Comparison of ENCODE assay signal across 12 mouse cellular contexts in genomic region chr12:56242803-56243202, GRCm38 (mm10).
"Had no signal": no experiment of that assay in that cellular context is flagged by ENCODE, and none has a peak within 500 bp of the region (broad histone marks: within the 10 kb centered on the region; RNA-seq: fewer than 3 reads in every experiment).

No protein-coding gene starts in this region.

- H3K4me1 ChIP-seq: kidney, embryonic 15.5 days; limb, embryonic 13.5 days; liver, embryonic 12.5 days; midbrain, embryonic 13.5 days; neural tube, embryonic 15.5 days had no signal

- H3K9ac ChIP-seq: kidney, embryonic 15.5 days; limb, embryonic 13.5 days; liver, embryonic 12.5 days; midbrain, embryonic 13.5 days; neural tube, embryonic 15.5 days had no signal

- H3K27ac ChIP-seq: kidney, embryonic 15.5 days; limb, embryonic 13.5 days; liver, embryonic 12.5 days; midbrain, embryonic 13.5 days; neural tube, embryonic 15.5 days had no signal

- H3K36me3 ChIP-seq: kidney, embryonic 15.5 days; limb, embryonic 13.5 days; liver, embryonic 12.5 days; midbrain, embryonic 13.5 days; neural tube, embryonic 15.5 days had no signal

- H3K4me3 ChIP-seq: kidney, embryonic 15.5 days; limb, embryonic 13.5 days; liver, embryonic 12.5 days; midbrain, embryonic 13.5 days; myocyte; neural tube, embryonic 15.5 days had no signal

- H3K27me3 ChIP-seq: limb, embryonic 13.5 days; midbrain, embryonic 13.5 days; neural tube, embryonic 15.5 days had no signal

- DNase-seq: kidney, adult 2 months; kidney, postnatal 14 days; left cerebral cortex, postnatal 4 days; lung, adult 18-20 months; thymus, postnatal 4 days had no signal

- ATAC-seq: intestine, embryonic 16.5 days; liver, embryonic 12.5 days; midbrain, embryonic 13.5 days had no signal

- H3K9me3 ChIP-seq: kidney, embryonic 15.5 days; limb, embryonic 13.5 days; liver, embryonic 12.5 days; midbrain, embryonic 13.5 days; neural tube, embryonic 15.5 days had no signal

- H3K4me2 ChIP-seq: kidney, embryonic 15.5 days; limb, embryonic 13.5 days; liver, embryonic 12.5 days; midbrain, embryonic 13.5 days; neural tube, embryonic 15.5 days had no signal
